Mouse (Mus musculus): ENCODE results near the gene Eefsec.

Gene Eefsec

DNA sequence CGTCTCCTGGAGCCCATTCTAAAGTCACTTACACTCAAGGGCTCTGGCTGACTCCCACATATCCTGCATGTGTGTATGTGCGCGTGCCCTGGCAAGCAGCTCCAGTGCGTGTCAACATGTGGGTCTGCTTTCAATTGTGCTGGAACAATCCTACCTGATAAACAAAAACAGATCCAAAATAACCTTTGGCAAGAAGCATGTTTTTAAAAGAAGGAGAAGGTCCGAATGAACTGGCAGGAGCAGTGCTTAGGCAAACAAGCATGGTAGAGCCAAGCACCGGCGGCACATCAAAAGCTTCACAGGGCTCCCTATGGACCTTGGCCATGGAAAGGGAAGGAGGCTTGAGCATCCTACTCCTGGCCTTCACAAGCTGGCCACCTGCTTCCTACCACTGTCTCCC, 105.6 kb downstream of the Eefsec start:
- no peak for DNase-seq

GRCm38 (mm10) chr6:88329336-88329735, 117.0 kb downstream of the Eefsec start:
- DNase-seq = no peak

DNA sequence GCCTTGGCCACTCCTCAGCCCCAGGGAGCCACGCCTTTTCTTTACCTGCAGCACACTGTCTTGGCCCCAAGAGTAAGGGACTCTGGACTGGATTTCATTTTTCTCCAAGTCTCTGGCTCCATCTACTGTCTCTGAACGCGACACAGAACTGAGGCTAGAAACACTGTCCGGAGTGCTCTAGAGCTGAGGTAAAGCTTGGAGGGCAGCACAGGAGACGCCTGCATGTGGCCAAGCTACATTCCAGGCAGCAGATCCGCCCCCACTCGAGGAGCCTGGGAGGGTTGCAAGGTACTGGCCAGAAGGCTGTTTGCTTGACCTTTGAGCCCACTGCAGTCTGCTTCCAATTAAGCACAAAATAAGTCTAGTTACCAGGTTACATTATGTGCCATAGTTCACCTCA, 124.5 kb downstream of the Eefsec start:
- DNase-seq = peak; percentile 89 to 93

- no peak for DNase-seq
Observed at GRCm38 (mm10) chr6:88321253-88321652, 125.1 kb downstream of the Eefsec start.

DNA sequence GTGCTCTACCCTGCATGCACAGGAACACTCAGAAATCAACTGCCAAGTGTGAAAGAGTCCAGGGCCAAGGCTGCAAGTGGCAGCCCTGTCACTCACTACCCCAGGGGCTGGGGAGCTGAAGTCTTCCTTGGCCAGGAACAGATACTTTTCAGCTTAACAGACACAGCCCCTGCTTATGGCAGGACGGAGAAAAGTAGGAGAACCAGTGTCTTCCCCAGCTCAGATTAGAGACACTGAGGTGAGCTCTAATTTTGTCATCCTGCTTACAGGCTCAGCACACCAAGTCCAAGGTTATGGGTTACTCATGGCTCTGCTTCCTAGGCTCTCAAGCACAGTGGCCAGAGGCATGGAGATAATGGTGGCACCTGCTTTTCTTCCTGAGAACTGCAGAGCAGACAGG, 126.6 kb downstream of the Eefsec start:
- DNase-seq = no peak

- DNase-seq = no peak
Observed at GRCm38 (mm10) chr6:88315295-88315694, 131.0 kb downstream of the Eefsec start.

GRCm38 (mm10) chr6:88313937-88314336, 132.4 kb downstream of the Eefsec start:
- no peak for DNase-seq

- DNase-seq = no peak
Observed at GRCm38 (mm10) chr6:88311593-88311992, 134.7 kb downstream of the Eefsec start.

DNA sequence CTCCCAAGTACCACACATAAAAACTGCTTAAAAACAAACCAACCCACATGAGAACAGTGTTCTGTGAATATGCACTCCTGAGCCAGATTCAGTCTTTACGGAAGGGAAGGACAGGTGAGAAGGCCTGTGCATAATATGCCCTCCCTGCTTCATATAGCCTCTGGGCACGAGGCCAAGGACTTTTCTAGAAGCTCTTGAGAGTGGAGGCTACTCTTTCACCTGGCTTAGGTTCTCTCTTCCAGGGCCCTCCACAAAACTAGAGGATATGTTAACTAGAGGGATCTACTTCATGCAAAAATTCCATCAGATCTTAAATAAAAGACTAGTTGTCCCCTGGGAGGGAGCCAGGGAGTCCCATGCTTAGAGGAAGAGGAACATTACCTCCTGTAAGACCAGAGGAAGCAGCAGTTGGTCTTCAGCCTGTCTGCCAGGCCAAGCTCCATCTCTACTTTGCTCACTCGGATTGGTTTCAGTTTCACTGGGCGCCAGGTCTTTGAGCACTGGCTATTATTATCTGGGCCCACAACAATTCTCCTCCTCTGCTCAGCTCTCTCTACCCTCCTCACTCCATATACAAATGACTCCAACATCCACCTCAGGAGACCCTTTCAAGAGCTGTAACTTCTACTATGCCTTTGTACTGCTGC, 140.1 kb downstream of the Eefsec start:
- peak in 1 of 2 experiments; percentile 9 for DNase-seq

DNA sequence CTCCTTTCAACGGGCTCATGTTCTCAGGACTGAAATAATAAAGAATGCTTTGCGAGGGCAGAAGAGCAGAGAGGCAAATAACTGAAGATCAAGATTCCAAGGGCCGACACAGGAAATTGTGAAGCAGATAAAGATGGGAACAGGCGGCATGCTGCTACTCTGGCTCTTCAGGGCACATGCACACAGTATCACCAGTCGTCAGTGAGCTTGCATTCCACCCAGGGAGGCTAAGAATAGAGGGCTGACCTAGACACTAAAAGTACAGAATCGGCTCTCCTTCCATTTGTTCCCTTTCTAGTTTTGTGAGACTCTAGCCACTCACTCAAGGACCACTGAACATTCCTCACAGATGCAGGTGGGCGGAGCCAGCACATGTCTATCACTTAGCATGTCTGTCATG, 145.1 kb downstream of the Eefsec start:
- DNase-seq = no peak

DNA sequence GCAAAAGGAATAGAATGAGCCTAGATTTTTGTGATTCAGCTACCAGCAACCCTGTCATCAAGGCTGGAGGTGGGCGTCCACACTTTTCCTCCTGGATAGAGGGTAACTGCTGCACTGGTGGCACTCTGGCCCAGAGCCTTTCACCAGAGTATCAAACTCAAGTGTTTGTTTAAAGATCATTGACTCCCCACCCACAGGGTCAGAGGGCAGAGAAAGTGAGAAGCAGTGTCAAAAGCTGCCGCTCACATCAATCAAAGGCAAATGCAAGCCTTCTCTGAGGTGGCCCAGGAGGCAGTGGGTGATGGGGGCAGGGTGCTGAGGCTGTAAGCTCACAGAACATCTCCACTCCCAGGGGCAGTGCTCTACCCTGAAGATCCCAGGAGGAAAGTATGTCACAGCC, 146.8 kb downstream of the Eefsec start:
- DNase-seq = peak; percentile 6 to 42

GRCm38 (mm10) chr6:88292274-88292909, 153.9 kb downstream of the Eefsec start:
- DNase-seq = peak; percentile 8 to 23

GRCm38 (mm10) chr6:88290129-88290766, 156.1 kb downstream of the Eefsec start:
- no peak for DNase-seq

DNA sequence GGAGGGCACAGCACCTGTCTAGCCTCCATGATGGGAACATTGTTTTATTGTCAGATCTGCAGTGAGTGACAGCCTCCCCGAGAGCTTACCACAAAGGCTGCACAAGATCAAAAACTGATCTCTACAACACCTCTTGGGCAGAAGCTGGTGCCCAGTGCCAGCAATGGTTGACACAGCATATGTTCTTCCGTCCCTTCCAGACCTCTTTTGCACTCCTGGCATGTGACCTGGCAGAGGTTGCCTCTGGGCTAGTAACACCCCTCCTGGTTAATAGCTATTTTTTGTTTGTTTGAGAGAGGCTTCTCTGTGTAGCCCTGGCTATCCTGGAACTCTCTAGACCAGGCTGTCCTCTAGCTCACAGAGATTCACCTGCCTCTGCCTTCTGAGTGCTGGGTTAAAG, 168.2 kb downstream of the Eefsec start:
- no peak for DNase-seq

DNA sequence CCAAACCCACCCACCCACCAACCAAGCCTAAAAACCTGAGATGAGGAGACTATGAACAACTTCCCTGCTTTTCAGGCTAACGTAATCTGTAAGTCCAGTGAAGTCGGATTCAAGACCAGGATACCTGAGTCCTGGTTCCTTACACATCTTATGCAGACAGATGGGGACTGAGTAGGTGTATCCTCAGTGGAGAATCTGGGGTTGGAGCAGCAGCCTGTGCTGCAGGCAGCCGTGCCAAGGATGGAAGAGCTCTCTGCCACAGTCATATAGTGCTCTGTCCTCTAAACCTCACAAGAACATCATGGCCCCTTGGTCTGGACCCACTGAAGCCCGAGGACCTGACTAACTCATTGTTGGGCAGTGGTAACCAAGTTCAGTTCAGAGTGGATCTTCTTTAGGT, 169.1 kb downstream of the Eefsec start:
- DNase-seq = no peak

DNA sequence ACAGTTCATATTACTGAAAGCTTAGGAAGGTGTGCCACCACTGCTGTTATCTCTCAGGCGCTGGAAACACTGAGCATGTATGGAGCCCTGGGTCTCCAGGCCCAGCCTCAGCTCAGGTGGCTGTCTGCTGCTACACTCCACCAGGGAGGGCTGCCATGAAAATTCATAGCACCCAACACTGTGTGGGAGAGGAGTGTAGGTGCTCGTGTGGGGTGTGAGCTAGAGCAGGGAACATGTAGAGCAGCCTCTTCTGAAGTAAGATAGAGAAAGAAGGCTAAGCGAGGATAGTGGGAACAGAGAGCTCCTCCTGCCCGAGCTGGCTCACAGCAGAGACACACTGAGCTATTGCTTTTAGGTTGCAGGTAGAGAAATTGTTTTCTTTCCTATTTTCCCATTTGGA, 170.1 kb downstream of the Eefsec start:
- DNase-seq = no peak

- no peak for DNase-seq
Observed at GRCm38 (mm10) chr6:88274623-88275022, 171.7 kb downstream of the Eefsec start.

DNA sequence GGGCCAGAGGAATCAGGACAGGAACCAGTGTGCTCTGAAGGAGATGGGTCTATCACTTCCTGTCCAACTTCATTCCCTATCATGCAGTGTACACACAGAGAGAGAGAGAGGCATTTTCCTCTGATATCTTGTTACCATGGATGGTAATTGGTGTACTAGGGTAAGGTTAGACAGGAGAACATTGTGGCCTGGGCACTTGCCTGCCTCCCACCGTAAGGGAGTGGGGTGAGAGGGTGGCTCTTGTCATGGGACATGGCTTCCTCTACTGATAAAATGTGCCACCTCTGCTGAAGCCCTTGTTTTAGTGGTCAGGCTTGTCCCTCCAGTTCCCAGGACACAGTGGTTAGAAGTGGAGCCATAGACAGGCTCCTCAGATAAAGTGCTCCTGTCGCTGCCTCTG, 178.4 kb downstream of the Eefsec start:
- no peak for DNase-seq

GRCm38 (mm10) chr6:88267068-88267467, 179.3 kb downstream of the Eefsec start:
- peak; percentile 12 to 45 for DNase-seq

- no peak for DNase-seq
Observed at GRCm38 (mm10) chr6:88266055-88266454, 180.3 kb downstream of the Eefsec start.

DNA sequence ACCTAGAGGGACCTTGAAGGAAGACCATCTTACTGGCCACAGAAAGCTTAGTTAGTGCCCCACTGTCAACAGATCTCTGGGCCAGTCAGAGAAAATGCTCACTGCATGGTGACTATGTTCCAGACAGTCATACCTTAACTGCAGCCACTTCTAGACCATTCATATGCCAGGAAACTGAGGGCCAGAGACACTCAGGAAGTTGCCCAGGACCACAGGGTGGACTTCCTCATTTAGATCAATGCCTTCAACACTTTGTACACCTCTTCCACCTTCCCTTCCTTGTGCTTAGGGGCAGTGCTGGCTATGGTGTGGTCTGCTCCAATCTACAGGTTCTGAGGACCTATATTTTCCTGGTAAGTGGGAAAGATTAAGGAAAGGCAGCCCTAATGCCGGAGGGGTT, 181.0 kb downstream of the Eefsec start:
- no peak for DNase-seq

DNA sequence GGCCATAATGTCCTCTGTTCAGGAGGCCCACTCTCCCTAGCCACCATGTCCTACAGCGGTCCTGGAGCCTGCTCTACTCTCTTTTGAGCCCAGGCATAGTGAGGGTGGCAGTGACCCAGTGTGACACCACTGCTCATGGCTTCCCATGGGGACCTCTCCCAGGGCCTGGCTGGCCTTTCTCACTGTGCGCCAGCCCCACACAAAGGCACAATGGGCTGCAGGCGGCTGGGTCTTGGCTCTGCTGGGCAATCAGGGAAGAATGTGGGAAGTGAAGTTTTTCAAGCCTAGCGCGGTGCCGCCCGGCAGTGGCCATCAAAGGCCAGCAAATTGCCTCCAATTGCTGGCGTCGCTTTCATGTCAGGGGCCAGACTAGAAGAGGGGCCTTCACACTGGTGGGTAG, 184.2 kb downstream of the Eefsec start:
- DNase-seq = no peak

DNA sequence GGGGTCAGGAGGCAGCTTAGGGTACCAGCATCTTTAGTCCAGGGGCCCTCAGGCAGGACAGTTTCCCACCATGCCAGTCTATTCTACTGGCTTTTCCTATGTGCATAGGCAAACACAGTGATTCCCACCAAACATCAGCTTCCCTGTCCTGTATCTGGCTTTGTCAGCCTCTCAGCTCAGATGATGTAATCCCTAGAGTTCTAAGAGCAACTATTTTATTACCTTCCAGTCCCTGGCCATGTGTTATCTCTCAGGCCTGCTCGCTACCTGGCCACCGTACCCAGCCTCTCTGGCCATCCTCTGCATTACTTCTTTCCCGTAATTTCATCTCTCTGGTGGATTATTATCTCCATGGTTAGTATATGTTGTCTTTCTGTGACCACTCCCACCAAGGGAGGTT, 185.7 kb downstream of the Eefsec start:
- DNase-seq = no peak

DNA sequence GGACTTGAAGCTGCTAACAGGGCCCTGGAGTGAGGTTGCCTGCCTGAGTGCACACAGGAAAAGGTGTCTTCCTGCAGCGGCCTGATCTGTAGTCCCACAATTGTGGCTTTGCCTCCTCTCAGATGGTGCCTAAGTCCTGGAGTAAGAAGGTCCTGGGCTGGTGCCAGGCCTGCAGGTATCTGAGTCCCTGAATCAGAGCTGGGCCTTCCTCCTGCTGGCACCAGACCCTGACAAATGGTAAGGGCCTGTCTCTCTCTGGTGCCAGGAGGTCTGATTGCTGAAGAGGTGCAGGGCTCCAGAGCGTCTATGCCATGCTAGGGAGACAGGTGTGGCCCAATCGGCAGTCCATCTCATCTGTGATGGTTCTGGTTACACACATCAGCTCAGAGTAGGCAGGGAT, 186.7 kb downstream of the Eefsec start:
- DNase-seq = no peak

All from lung, adult 18-20 months (tissue).